Mouse (Mus musculus): Measurements from ENCODE around the gene Oaz1. TPM values are rescaled to one million over a fixed set of nuclear protein-coding genes. Genes with fewer than 3 reads are reported as not detected.

Gene Oaz1
- polyA plus RNA-seq, 1 experiment from 2014 or later, result 2,273 TPM

DNA sequence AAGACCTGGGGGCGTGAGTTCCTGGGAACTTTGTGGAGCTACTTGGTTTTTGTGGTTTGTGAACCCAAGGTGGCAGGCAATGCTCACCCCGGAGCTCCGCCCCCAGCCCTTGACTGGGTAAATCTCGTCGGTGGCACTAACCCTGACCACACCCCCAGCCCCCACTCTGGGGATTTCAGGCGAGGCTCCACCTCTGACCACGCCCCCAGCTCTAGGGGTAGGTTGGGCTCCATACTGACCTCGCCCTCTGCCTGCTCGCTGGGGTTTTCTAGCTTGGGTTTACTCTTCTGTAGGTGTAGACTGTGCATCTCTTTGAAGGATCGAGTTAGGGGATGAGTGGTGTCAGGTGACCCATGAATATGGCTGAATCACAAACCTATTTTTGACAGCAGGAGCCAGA lies 22.1 kb downstream of the Oaz1 start:
- WGBS, result 8% methylated on average over 10 of the region's 10 CpGs
- H3K36me3 ChIP-seq (replicated peaks), result peaks cover 39% of the 10 kb centered on the region
- peaks cover 30% of the 10 kb centered on the region for H3K27me3 ChIP-seq (ENCODE audit: poor library complexity, severe bottlenecking)
- peak; percentile 39 for DNase-seq (ENCODE audit: extremely low spot score, low spot score)
- no peaks in the 10 kb centered on the region for H3K9me3 ChIP-seq
- H3K4me1 ChIP-seq, result peaks cover 27% of the 10 kb centered on the region
- H3K27ac ChIP-seq, result no peak overlapping the region
- no peak overlapping the region for H3K4me3 ChIP-seq

DNA sequence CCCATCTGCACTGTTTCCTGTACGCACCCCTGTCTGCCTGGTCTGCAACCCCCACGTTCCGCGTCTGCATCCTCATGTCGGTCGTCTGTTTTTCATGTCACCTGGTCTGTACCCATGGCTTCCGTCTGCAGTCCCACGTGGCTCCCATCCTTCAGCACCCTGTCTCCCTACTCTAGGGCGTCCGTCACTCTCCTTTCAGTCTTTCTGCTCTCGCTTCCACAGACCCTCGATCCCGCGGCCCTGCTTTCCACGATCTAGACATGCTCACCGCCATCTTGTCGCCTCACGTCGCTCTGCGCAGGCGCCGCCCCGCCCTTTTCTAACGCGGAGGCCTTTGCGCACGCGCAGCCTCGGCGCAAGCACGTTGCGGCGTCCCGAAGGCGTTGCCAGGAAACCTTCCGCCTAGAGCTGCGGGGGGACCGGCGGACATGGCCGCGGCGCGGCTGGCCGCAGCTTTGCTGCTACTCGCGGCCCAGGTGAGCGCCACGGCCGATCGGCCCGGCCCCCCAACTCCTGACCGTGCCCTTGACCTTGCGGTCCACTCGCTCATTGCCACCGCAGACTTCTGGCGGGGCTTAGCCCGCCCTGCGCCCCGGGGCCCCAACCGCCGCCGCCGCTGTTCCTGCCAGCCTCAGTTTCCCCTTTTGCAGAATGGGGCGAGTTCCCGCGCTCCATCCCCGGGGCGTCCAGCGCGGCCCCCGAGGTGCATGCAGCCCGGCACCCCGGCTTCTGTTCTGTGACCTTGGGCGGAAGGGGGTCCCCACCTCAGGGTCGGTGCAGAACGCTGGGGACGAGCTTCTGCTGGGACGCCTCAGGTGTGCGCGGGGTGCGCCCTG lies 28.7 kb downstream of the Oaz1 start, which contains the start of the genes Lsm7 and Sppl2b:
Gene Lsm7 (minus strand): TSS at position 297 of the 836 bp plus-strand sequence.
Gene Sppl2b (plus strand): TSS at position 363 of the 836 bp plus-strand sequence.
- peak; percentile 95 for DNase-seq (ENCODE audit: extremely low spot score, low spot score)
- no peaks in the 10 kb centered on the region for H3K9me3 ChIP-seq
- H3K27me3 ChIP-seq (ENCODE audit: poor library complexity, severe bottlenecking), result no peaks in the 10 kb centered on the region
- under 1% methylated on average over 81 of the region's 81 CpGs for WGBS
- H3K4me3 ChIP-seq, result peak within 1 kb of the TSS; percentile 81
- peaks cover 49% of the 10 kb centered on the region for H3K4me1 ChIP-seq
- H3K27ac ChIP-seq, result peak within 1 kb of the TSS; percentile 84
- H3K36me3 ChIP-seq (replicated peaks), result peaks cover 34% of the 10 kb centered on the region

DNA sequence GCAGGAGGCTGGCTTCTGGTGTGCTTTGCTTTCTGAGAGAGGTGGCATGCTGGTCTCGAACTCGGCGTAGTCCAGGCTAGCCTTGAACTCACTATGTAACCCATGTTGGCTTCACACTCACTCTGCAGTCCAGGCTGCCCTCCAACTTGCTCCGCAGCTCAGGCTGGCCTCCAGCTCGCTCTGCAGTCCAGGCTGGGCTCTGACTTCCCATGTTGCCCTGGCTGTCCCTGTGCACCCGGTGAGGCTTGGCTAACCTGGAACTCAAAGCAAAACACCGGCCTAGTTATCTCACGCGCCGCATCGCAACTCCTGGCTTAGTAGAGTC lies 29.3 kb downstream of the Oaz1 start:
- H3K36me3 ChIP-seq (replicated peaks), result peaks cover 28% of the 10 kb centered on the region
- peak overlapping the region; percentile 84 for H3K27ac ChIP-seq
- H3K4me3 ChIP-seq, result peak overlapping the region; percentile 81
- no peak for DNase-seq (ENCODE audit: extremely low spot score, low spot score)
- H3K27me3 ChIP-seq (ENCODE audit: poor library complexity, severe bottlenecking), result no peaks in the 10 kb centered on the region
- peaks cover 49% of the 10 kb centered on the region for H3K4me1 ChIP-seq
- WGBS, result 25% methylated on average over 11 of the region's 11 CpGs
- no peaks in the 10 kb centered on the region for H3K9me3 ChIP-seq

DNA sequence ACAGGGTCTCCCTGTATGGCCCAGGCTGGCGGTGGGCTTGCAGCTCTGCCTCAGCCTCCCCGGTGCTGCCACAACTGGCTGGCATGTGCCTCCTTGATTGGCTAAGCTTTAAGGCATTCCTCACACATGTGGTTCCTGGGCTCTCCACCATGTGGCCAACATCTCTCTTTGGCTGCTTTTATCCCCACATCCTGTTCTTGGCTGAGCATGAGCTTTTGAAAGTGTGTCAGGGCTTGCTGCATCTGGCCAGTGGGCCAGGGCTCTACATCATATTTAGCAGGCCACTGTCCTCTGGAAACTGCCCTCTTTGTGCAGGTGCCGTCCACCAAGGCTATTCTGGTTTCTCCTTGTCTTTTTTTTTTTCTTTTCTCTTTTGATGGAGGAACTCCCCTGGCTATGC lies 29.8 kb downstream of the Oaz1 start:
- DNase-seq (ENCODE audit: extremely low spot score, low spot score), result no peak
- H3K27ac ChIP-seq, result peak overlapping the region; percentile 84; the same call in 1 of the 2 replicates

DNA sequence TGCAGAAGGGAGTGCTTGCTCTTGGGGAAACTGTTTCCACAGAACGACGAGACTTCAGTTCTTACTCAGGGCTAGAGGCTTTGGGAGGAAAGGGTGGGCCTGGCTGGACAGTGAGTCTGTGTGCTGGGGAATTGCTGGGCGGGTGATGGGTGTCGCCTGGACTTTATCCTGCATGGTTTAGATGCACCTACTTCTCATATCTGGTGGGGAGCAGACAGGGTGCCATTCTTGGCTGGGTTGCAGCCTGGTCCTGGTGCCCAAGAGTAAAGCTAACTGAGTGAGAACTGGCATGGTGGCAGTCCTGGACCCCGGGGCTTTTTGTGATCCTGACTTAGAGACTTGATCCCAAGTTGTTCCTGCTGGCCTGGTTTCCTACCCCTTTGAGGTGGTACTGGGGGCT lies 30.5 kb downstream of the Oaz1 start:
- H3K27me3 ChIP-seq (ENCODE audit: poor library complexity, severe bottlenecking), result no peaks in the 10 kb centered on the region
- no peaks in the 10 kb centered on the region for H3K9me3 ChIP-seq
- H3K4me1 ChIP-seq, result peaks cover 49% of the 10 kb centered on the region
- peak overlapping the region; percentile 81 for H3K4me3 ChIP-seq
- 90% methylated on average over 5 of the region's 5 CpGs for WGBS
- peak overlapping the region; percentile 56 for H3K27ac ChIP-seq
- peaks cover 26% of the 10 kb centered on the region for H3K36me3 ChIP-seq (replicated peaks)
- no peak for DNase-seq (ENCODE audit: extremely low spot score, low spot score)

More for the DNA sequence above, 29.8 kb downstream of the Oaz1 start:
- H3K4me3 ChIP-seq, result peak overlapping the region; percentile 81
- 68% methylated on average over 3 of the region's 3 CpGs for WGBS
- peaks cover 26% of the 10 kb centered on the region for H3K36me3 ChIP-seq (replicated peaks)
- H3K27me3 ChIP-seq (ENCODE audit: poor library complexity, severe bottlenecking), result no peaks in the 10 kb centered on the region
- no peaks in the 10 kb centered on the region for H3K9me3 ChIP-seq
- peaks cover 49% of the 10 kb centered on the region for H3K4me1 ChIP-seq

DNA sequence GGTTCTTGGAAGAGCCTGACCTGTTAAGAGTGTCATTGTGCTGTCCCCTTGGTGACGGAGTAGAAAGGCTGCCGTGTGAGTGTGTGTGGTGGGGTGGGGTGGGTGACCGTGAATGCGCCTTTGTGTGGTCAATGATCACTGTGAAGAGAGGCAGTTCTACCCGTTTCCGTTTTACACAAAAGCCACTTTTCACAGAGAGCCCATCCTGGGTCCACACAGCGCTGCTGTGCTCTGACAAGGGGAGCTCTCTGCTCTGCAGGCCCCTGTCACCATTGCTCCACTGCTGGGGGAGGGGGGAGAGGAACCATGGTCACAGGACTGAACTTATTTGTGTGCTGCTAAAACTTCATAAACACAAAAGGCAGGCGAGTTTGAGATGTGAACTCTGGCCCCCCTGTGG lies 30.9 kb downstream of the Oaz1 start:
- H3K27ac ChIP-seq, result peak overlapping the region; percentile 56
- no peak for DNase-seq (ENCODE audit: extremely low spot score, low spot score)
- peaks cover 49% of the 10 kb centered on the region for H3K4me1 ChIP-seq
- no peaks in the 10 kb centered on the region for H3K27me3 ChIP-seq (ENCODE audit: poor library complexity, severe bottlenecking)
- no peaks in the 10 kb centered on the region for H3K9me3 ChIP-seq
- H3K36me3 ChIP-seq (replicated peaks), result peaks cover 26% of the 10 kb centered on the region
- WGBS, result 45% methylated on average over 8 of the region's 8 CpGs
- H3K4me3 ChIP-seq, result peak overlapping the region; percentile 11; the same call in 1 of the 2 replicates

DNA sequence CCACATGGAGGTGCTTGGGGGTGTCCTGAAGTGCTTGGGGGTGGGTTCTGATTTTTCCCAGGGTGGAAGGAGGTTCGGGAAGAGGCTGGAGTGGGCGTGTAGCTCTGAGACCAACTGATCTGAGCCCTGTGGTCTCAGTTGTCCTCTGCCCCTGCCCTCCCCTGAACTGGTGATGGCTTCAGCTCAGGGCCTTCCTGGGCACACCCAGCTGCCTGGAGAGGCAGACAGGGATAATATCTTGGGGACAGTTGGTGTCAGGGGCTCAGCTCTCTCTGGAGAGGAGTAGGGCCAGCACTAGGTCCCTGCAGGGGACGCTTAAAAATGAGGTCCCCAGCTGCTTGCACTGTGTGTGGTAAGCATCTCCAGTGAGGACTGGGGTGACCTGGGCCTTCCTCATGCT lies 31.4 kb downstream of the Oaz1 start:
- H3K4me1 ChIP-seq, result peaks cover 49% of the 10 kb centered on the region
- peak overlapping the region; percentile 56 for H3K27ac ChIP-seq
- H3K27me3 ChIP-seq (ENCODE audit: poor library complexity, severe bottlenecking), result no peaks in the 10 kb centered on the region
- peaks cover 27% of the 10 kb centered on the region for H3K36me3 ChIP-seq (replicated peaks)
- 71% methylated on average over 3 of the region's 3 CpGs for WGBS
- peak overlapping the region; percentile 11; the same call in 1 of the 2 replicates for H3K4me3 ChIP-seq
- H3K9me3 ChIP-seq, result no peaks in the 10 kb centered on the region
- DNase-seq (ENCODE audit: extremely low spot score, low spot score), result no peak

DNA sequence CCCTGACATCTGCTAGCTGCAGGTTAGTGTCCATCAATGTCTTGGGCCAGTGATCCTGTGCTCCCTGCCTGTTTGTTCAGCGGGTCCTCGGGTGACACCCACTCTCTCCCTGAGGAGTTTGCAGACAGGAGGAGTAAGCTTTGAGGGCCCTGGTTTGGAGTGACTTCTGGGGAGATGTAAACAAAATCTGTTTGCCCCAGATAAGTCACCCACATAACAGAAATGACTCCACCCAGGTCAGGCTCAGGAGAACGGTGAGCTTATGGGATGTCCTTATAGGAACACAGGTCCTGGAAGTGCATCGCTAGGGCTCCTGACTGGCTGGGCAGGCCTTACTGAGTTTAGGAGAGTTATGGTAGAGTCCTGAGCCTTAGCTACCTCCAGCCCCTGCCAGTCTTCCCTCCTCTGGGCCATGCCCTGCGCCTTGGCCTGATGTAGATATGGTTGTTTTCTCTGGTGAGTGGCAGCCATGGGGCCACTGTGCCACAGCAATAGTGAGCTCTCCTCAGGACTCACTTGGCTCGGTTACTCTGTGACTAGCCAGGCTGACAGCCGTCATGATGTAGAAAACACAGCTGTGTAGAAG lies 32.0 kb downstream of the Oaz1 start:
- WGBS, result 87% methylated on average over 7 of the region's 7 CpGs
- peaks cover 27% of the 10 kb centered on the region for H3K36me3 ChIP-seq (replicated peaks)
- peak overlapping the region; percentile 56 for H3K27ac ChIP-seq
- no peak overlapping the region for H3K4me3 ChIP-seq
- no peaks in the 10 kb centered on the region for H3K27me3 ChIP-seq (ENCODE audit: poor library complexity, severe bottlenecking)
- H3K9me3 ChIP-seq, result no peaks in the 10 kb centered on the region
- peaks cover 46% of the 10 kb centered on the region for H3K4me1 ChIP-seq
- no peak for DNase-seq (ENCODE audit: extremely low spot score, low spot score)

DNA sequence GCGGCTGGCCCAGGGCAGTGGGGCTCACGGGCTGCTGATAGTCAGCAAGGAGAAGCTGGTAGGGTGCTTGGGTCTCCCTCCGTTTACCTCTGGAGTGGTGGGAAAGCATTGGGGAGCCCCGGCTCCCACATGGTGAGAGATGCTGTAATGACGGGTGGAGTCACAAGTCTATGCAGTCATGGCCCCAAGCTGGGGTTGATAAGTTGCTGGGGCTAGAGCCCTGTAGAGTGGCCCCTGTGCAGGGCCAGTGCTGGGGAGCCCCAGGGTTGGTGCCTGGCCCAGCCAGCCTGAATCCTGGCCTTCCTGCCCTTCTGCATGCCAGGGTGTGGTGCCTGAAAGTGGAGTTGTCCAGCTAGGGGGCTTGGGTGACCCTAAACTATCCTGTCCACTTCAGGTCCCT lies 35.8 kb downstream of the Oaz1 start:
- no peaks in the 10 kb centered on the region for H3K27me3 ChIP-seq (ENCODE audit: poor library complexity, severe bottlenecking)
- no peak for DNase-seq (ENCODE audit: extremely low spot score, low spot score)
- H3K9me3 ChIP-seq, result no peaks in the 10 kb centered on the region
- H3K4me1 ChIP-seq, result peaks cover 11% of the 10 kb centered on the region
- no peak overlapping the region for H3K27ac ChIP-seq
- peaks cover 63% of the 10 kb centered on the region for H3K36me3 ChIP-seq (replicated peaks)
- H3K4me3 ChIP-seq, result 0 out of 2 replicates have a peak overlapping the region, but pooled peaks have one; percentile 3
- 87% methylated on average over 5 of the region's 5 CpGs for WGBS

DNA sequence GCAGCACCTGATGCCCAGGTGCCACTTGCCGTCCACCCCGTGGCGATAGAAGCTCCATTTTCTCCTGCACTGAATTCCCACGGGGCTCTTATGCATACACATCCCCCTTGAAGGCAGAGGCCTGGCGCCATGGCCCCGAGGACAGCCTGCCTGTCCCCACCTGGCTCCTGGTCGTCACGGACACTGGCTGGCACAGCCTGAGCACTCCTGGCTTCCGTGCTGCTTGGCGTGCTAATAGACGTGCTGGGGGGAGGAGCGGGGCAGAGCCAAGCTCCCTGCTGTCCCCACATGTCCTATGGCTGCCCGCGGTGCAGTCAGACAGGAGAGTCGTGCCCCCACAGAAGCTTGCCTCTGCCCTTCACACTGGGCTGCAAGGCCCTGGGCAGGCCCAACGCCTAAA lies 38.0 kb downstream of the Oaz1 start:
- no peak overlapping the region for H3K27ac ChIP-seq
- WGBS, result 91% methylated on average over 16 of the region's 16 CpGs
- DNase-seq (ENCODE audit: extremely low spot score, low spot score), result no peak
- no peaks in the 10 kb centered on the region for H3K9me3 ChIP-seq
- H3K36me3 ChIP-seq (replicated peaks), result peaks cover 78% of the 10 kb centered on the region
- 0 out of 2 replicates have a peak, but pooled peaks cover 3% of the 10 kb centered on the region for H3K4me1 ChIP-seq
- H3K27me3 ChIP-seq (ENCODE audit: poor library complexity, severe bottlenecking), result no peaks in the 10 kb centered on the region
- H3K4me3 ChIP-seq, result no peak overlapping the region

DNA sequence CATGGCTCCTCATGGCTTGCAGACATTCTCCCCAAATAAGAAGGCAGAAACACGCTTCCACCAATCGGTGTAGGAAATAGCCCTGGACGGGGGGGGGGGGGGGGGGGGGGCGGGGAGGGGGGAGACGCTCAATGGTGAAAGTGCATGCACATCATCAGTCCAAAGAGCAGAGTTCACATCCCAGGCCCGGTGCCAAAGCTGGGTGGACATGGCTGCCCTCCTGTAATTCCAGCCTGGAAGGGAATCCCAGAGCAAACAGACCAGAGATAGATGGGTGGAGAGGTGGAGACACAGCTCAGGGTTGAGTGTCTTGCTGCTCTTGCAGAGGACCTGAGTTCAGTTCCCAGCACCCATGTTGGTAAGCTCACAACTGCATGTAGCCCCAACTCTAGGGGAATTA lies 44.5 kb downstream of the Oaz1 start:
- 83% methylated on average over 3 of the region's 6 CpGs for WGBS
- H3K9me3 ChIP-seq, result no peaks in the 10 kb centered on the region
- no peak overlapping the region for H3K27ac ChIP-seq
- H3K36me3 ChIP-seq (replicated peaks), result peaks cover 29% of the 10 kb centered on the region
- DNase-seq (ENCODE audit: extremely low spot score, low spot score), result no peak
- H3K27me3 ChIP-seq (ENCODE audit: poor library complexity, severe bottlenecking), result peaks cover 10% of the 10 kb centered on the region; the same call in 1 of the 2 replicates
- H3K4me3 ChIP-seq, result no peak overlapping the region
- peaks cover 14% of the 10 kb centered on the region for H3K4me1 ChIP-seq

DNA sequence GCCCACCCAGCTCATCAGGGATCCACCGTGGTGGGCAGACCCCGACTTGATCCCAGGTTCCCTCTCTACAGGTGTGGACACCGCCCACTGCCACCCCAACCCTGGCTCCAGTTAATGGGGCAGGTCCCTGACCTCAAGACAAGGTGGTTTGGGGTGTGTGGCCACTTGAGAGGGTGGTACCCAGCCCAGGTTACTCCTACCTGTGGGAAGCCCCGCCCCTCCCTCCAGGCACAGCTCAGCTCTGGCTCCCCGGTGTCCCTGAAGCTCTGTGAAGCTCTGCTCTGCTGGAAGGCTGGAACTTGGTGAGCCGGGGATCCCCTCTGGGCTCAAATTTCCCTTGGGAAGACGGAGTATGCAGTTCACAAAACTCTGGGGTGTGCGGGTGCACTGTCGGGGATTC lies 45.1 kb downstream of the Oaz1 start, which contains the start of gene Tmprss9:
Gene Tmprss9 (plus strand): TSS at position 268 of the 400 bp plus-strand sequence.
- Histone ChIP-seq H3K4me1 (peaks cover 19% of the 10 kb centered on the region), H3K36me3 (replicated peaks) (peaks cover 23% of the 10 kb centered on the region), H3K27me3 (ENCODE audit: poor library complexity, severe bottlenecking) (peaks cover 10% of the 10 kb centered on the region; the same call in 1 of the 2 replicates), H3K9me3 (no peaks in the 10 kb centered on the region), H3K27ac (no peak within 1 kb of the TSS), H3K4me3 (no peak within 1 kb of the TSS)
- DNase-seq (ENCODE audit: extremely low spot score, low spot score), result no peak
- WGBS, result 37% methylated on average over 9 of the region's 9 CpGs

DNA sequence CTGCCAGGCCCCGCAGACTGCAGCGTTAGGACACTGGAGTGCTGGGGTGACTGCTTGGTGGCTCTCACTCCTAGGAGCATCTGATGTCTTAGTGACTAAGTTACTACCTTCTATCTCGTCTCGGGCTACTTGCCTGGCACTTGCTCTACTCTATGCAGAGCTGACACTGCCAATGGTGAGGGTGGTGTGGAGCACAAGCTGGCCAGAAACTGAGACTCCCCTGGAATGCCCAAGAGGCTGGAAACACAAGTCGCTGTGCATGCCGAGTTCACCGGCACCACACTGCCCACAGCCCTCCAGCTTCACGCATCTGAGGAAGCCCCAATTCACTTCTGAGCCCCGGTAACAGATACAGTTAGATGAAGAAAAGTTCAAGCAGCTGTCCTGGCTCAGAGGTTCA lies 47.6 kb downstream of the Oaz1 start:
- peaks cover 10% of the 10 kb centered on the region; the same call in 1 of the 2 replicates for H3K27me3 ChIP-seq (ENCODE audit: poor library complexity, severe bottlenecking)
- H3K4me3 ChIP-seq, result no peak overlapping the region
- H3K4me1 ChIP-seq, result peaks cover 24% of the 10 kb centered on the region
- no peak overlapping the region for H3K27ac ChIP-seq
- H3K9me3 ChIP-seq, result no peaks in the 10 kb centered on the region
- 83% methylated on average over 9 of the region's 9 CpGs for WGBS
- no peaks in the 10 kb centered on the region for H3K36me3 ChIP-seq (replicated peaks)
- no peak for DNase-seq (ENCODE audit: extremely low spot score, low spot score)
